Mouse (Mus musculus) CH12F3 (cell line): ENCODE results near the gene Mmp19.
"Not testable (repeated sequence)": the region's sequence is repeated elsewhere in the genome, so short reads cannot be mapped to it uniquely, and the experiment has no call there.

Experiments used
- in situ Hi-C: fragments of 300-500 bp; cut with MboI; formaldehyde crosslinking; loops from 2 replicates; pipeline ENCODE4 v1.14.3; 2020; ENCODE audit warnings: low sequenced_read_pairs

The Mmp19 gene

GRCm38 (mm10) chr10:128798676-128799075 is 8.0 kb downstream of the Mmp19 start:
- in situ Hi-C loops, result no loop called here

DNA sequence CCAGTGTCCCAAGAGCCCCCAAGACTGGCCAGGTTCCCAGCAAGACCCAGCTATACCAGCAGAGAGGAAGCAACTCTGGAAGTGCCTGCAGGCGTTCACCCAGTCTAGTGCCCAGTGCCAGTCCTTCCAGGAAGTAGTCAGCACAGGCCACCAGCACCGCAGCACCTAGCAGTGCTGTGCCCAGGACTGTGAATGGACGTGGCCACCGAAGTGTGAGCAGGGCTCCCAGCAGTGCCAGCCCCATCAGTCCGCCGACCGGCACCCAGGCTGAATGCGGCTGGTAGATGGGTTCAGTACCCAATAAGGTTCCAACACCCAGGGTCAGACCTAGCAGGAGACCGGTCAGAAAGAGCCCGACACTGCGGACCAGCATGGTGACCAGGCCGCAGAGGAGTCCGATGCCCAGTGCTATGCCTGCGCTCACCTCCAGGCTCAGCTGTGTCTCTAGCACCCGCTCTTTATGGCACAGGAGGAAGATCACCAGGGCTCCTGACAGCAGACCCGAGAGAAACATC is 11.3 kb downstream of the Mmp19 start:
- in situ Hi-C loops, result no loop called here

- in situ Hi-C loops, result no loop called here
These were observed 12.2 kb downstream of the Mmp19 start for GRCm38 (mm10) chr10:128802956-128803355.

- in situ Hi-C loops, result no loop called here
These were observed 12.7 kb downstream of the Mmp19 start for GRCm38 (mm10) chr10:128803361-128803760.

- in situ Hi-C loops, result no loop called here
These were observed 13.1 kb downstream of the Mmp19 start, which contains the start of gene Dnajc14 for GRCm38 (mm10) chr10:128803771-128804270. Gene Dnajc14, plus strand, starts transcription at chr10:128804062.

GRCm38 (mm10) chr10:128804271-128805091 is 13.8 kb downstream of the Mmp19 start, which contains the start of gene Tmem198b:
Gene Tmem198b, minus strand, starts transcription at chr10:128804370.
- in situ Hi-C loops, result no loop called here

DNA sequence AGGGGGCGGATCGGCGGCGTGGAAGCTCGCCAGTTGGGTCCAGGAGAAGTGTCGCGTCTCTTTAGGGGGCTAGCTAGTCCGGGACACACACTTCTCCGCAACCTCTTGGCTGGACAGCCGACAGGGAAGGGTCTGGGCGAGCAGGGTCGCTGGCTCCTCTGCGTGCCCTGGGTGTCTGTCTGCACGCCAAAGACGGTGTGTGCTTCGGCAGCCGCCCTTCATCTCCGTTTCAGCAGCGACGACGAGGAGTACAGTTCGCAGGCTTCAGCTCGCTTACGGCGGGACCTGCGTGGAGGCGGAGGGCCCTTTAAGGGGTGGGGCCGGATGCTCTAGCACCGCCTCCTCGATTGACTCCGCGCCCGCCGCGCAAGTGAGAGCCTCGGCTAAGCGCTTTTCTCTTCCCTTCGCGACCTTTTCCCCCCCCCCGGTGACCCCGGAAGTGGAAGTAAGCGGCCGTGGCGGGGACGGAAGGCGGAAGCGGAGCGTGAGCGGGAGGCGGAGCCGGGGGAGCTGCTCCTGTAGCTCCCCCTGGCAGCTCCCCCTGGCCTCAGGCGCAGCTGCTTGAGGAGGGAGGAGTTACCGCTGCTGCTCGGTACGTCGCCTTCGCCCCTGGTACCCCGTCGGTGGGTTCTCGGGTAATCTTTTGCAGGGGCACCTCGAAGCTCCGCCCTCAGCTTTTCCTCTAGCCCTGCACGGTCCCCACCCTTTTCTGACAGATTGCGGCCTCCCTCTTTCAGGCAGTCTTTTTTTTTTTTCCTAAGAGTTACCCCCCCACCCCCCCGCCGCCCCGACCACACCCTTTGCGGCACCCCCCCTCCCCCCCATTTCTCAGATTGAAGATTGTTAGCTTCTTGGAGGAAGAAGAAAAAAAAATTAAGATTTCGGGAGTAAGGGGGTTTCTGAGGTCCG is 14.6 kb downstream of the Mmp19 start:
- in situ Hi-C loops, result no loop called here

- in situ Hi-C loops, result no loop called here
These were observed 15.4 kb downstream of the Mmp19 start for GRCm38 (mm10) chr10:128806086-128806485.

GRCm38 (mm10) chr10:128807018-128807417 is 16.3 kb downstream of the Mmp19 start:
- in situ Hi-C loops, result no loop called here

DNA sequence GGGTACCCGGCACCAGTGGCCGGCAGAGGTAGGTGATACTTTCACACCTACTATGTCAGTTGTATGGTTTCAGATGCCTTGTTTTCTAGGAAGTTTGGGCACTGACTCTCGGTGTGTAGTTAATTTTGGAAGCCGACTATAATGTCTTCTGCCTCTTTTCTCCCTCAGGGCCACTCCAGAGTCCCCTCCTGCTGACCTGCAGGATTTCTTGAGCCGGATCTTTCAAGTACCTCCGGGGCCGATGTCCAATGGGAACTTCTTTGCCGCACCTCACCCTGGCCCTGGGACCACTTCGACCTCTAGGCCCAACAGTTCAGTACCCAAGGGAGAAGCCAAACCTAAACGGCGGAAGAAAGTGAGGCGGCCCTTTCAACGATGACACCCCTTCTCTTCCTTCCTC is 26.3 kb downstream of the Mmp19 start, which contains the start of gene Sarnp:
Gene Sarnp, plus strand, starts transcription at position 301 of the 400 bp plus-strand sequence.
- in situ Hi-C loops, result no loop called here

DNA sequence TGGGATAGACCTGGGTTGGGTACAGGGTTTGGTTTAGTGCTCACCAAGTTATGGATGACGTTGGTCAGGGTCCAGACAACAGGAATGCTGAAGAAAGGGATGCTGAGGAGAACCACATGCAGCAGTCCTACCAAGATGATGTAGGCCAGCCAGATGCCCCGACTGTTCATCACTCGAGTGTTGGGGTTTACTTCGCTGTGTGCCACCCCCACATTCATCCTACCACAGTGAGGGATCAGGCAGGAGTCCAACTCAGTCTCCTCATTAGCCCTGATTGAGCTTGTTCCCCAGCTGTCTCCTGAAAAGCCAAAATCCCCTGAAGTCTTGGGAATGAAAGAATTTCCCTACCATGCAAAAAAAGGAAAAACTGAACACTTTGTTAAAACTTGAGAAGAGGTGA is 29.5 kb downstream of the Mmp19 start:
- in situ Hi-C loops, result no loop called here

- in situ Hi-C loops, result no loop called here
These were observed 30.8 kb downstream of the Mmp19 start, which contains the start of gene Ormdl2 for GRCm38 (mm10) chr10:128821358-128822056. Gene Ormdl2, minus strand, starts transcription at chr10:128821645.

DNA sequence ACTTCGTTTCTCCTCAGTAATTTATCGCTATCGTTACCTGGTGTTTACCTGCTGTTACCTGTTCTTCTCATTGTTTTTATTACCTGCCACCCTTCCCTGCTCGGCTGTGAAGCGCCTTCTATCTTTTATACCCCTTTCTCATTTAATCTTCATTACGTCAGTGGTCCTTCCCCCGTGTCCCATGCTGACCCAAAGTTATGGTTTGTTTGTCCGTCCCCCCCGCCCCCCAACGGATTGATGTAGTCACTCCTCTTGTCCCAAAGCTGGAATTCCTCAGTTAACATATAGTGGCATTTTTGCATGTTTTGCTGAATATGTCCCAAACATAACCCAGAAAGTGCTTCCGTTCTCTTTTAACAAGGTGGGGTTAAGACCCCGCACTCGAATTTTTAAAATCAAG is 31.4 kb downstream of the Mmp19 start:
- in situ Hi-C loops, result no loop called here

DNA sequence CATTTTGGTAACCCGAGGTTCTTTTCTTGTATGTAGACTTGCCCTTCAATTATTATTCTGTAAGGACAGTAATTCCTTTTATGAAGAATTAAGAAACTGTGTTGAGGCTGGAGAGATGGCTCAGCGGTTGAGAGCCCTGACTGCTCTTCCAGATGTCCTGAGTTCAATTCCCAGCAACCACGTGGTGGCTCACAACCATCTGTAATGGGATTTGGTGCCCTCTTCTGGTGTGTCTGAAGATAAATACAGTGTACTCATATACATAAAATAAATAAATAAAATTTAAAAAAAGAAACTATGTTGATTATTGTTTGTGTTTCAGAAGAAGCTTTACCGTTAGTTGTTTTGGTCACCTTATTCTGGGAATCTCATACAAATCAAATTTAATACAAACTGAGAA is 32.4 kb downstream of the Mmp19 start:
- in situ Hi-C loops, result not testable (repeated sequence)

- in situ Hi-C loops, result no loop called here
These were observed 33.1 kb downstream of the Mmp19 start for GRCm38 (mm10) chr10:128823821-128824220.

DNA sequence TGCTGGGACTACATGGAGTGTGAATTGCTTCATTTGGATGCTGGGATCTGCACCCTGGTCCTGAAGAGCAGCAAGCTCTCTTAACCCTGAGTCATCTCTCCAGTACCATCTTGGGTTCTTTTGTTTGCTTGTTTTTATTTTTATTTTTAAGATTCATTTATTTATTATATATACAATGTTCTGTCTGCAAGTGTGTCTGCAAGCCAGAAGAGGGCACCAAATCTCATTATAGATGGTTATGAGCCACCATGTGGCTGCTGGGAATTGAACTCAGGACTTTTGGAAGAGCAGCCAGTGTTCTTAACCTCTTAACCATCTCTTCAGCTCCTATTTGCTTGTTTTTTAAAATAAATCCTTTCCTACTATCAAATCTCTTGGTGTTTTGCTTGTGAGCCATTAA is 46.7 kb downstream of the Mmp19 start:
- in situ Hi-C loops, result no loop called here

DNA sequence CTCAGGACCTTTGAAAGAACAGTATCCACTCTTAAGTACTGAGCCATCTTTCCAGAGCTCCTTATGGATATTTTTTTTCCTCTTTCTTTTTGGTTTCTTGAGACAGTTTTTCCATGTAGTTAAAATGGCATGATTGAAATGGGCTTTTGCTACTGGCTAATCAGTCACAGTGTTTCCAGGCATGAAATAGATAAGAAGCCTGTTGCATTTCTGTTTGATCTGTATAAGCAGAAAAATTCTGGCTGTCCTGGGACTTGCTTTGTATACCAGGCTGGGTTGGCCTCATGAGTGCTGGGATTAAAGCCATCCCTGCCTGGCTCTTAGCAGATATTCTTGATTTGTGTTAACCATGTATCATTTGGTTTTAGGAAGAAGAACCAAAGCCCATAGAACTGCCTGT is 48.7 kb downstream of the Mmp19 start:
- in situ Hi-C loops, result no loop called here

DNA sequence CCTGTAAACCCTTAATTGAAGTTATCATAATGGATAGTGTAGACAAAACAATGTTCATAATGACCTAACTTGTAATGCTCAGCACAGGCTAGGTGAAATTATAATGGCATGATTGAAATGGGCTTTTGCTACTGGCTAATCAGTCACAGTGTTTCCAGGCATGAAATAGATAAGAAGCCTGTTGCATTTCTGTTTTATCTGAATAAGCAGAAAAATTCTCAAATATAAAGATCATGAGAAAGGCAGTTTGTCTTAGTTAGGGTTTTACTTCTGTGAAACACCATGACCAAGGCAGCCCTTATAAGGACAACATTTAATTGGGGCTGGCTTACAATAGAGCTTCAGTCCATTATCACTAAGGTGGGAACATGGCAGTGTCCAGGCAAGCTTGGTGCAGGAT is 49.9 kb downstream of the Mmp19 start:
- in situ Hi-C loops, result loop anchor here (5.0 kb wide), 1 partner anchor 52 kb away; the partner anchor contains the start of gene Gdf11

GRCm38 (mm10) chr10:128843260-128843659 is 52.5 kb downstream of the Mmp19 start:
- in situ Hi-C loops, result loop anchor here (5.0 kb wide), 1 partner anchor 49 kb away; the partner anchor contains the start of gene Gdf11

- in situ Hi-C loops, result no loop called here
These were observed 54.8 kb downstream of the Mmp19 start for GRCm38 (mm10) chr10:128845516-128845915.
